Mouse (Mus musculus) intestine, postnatal 0 days (tissue): ENCODE measurements at regions not wholly inside any gene's neighbourhood (a gene's known extent, or its start where the extent isn't known, plus 50 kb on each side); places are given as distances from the start of the nearest gene placed in this dataset.

Source experiments
- ATAC-seq: fragments of 200-750 bp; cut with Nextera tagmentation; 2 replicates; pipeline ENCODE4 v1.8.0; 2017; ENCODE audit warnings: mild to moderate bottlenecking, moderate TSS enrichment, moderate library complexity
- H3K27ac ChIP-seq: fragments of 300-500 bp; sonication (generic); 2 replicates; pipeline ENCODE4 v1.5.1; 2014; ENCODE audit warnings: mild to moderate bottlenecking, low read depth, low read length, moderate library complexity
- H3K27me3 ChIP-seq: fragments of 300-500 bp; sonication (generic); replicated peaks from 2 replicates; pipeline ENCODE4 v1.6.1; 2014; ENCODE audit warnings: low read length, mixed read lengths; ENCODE audit not compliant: control insufficient read depth, insufficient read depth
- H3K36me3 ChIP-seq: fragments of 300-500 bp; sonication (generic); 2 replicates; pipeline ENCODE4 v1.6.1; 2014; ENCODE audit warnings: mild to moderate bottlenecking, moderate library complexity; ENCODE audit not compliant: control insufficient read depth, insufficient read depth
- H3K4me1 ChIP-seq: fragments of 300-500 bp; sonication (generic); replicated peaks from 2 replicates; pipeline ENCODE4 v1.6.1; 2014; ENCODE audit warnings: antibody characterized with exemption, low read length, mixed read lengths; ENCODE audit not compliant: control insufficient read depth, insufficient read depth
- H3K4me2 ChIP-seq: fragments of 300-500 bp; sonication (generic); replicated peaks from 2 replicates; pipeline ENCODE4 v1.6.1; 2014; ENCODE audit warnings: low read depth, mild to moderate bottlenecking, moderate library complexity
- H3K4me3 ChIP-seq: fragments of 300-500 bp; sonication (generic); 2 replicates; pipeline ENCODE4 v1.5.1; 2014; ENCODE audit warnings: low read depth, low read length
- H3K9ac ChIP-seq: fragments of 300-500 bp; sonication (generic); 2 replicates; pipeline ENCODE4 v1.6.1; 2014; ENCODE audit warnings: mild to moderate bottlenecking, low read depth, low read length
- H3K9me3 ChIP-seq: fragments of 300-500 bp; sonication (generic); 2 replicates; pipeline ENCODE4 v1.6.1; 2016; ENCODE audit warnings: mixed run types; ENCODE audit not compliant: control insufficient read depth
- CTCF ChIP-seq: sonication (generic); IDR thresholded peaks from 2 replicates; pipeline ENCODE4 v1.5.1; 2016; ENCODE audit warnings: low read depth, mild to moderate bottlenecking, control low read depth, antibody characterized with exemption, moderate library complexity
- WGBS: fragments of 180-500 bp; shearing (Covaris S2); extraction: QIAGEN DNeasy Blood & Tissue Kit; methylation state at CpG from one replicate; pipeline ENCODE4 v1.1.7; 2014; 5-methylcytosine and 5-hydroxymethylcytosine counted together

- Histone ChIP-seq H3K9ac (no peak overlapping the region), H3K27ac (no peak overlapping the region), H3K4me3 (no peak overlapping the region), H3K36me3 (no peaks in the 10 kb centered on the region), H3K9me3 (no peaks in the 10 kb centered on the region), H3K27me3 (no peaks in the 10 kb centered on the region), H3K4me1 (no peaks in the 10 kb centered on the region), H3K4me2 (no peak overlapping the region)
- 69% methylated on average over 11 of the region's 11 CpGs for WGBS
- no peak for TF ChIP-seq CTCF
- ATAC-seq: no peak
These were observed 105.0 kb upstream of the Rnaseh2b start for GRCm38 (mm10) chr14:62187360-62187759.

- no peak overlapping the region for H3K4me3 ChIP-seq
- no peak for TF ChIP-seq CTCF
- H3K27ac ChIP-seq: no peak overlapping the region
- WGBS: 73% methylated on average over 7 of the region's 7 CpGs
- H3K36me3 ChIP-seq: no peaks in the 10 kb centered on the region
- no peak for ATAC-seq
- no peaks in the 10 kb centered on the region for H3K27me3 ChIP-seq
- no peaks in the 10 kb centered on the region for H3K9me3 ChIP-seq
- no peaks in the 10 kb centered on the region for H3K4me1 ChIP-seq
- no peak overlapping the region for H3K4me2 ChIP-seq
- H3K9ac ChIP-seq: no peak overlapping the region
These were observed 104.1 kb upstream of the Rnaseh2b start for GRCm38 (mm10) chr14:62188147-62188885.

- Histone ChIP-seq H3K4me2 (no peak overlapping the region), H3K9me3 (no peaks in the 10 kb centered on the region), H3K9ac (no peak overlapping the region), H3K36me3 (no peaks in the 10 kb centered on the region), H3K27me3 (no peaks in the 10 kb centered on the region), H3K27ac (no peak overlapping the region), H3K4me3 (no peak overlapping the region), H3K4me1 (0 out of 2 replicates have a peak, but pooled peaks cover 3% of the 10 kb centered on the region)
- no peak for TF ChIP-seq CTCF
- 82% methylated on average over 2 of the region's 2 CpGs for WGBS
- no peak for ATAC-seq
These were observed 100.8 kb upstream of the Rnaseh2b start for GRCm38 (mm10) chr14:62191624-62192023.

GRCm38 (mm10) chr14:62192814-62193213, 99.6 kb upstream of the Rnaseh2b start:
- Histone ChIP-seq H3K27ac (no peak overlapping the region), H3K4me2 (no peak overlapping the region), H3K9ac (no peak overlapping the region), H3K9me3 (no peaks in the 10 kb centered on the region), H3K27me3 (no peaks in the 10 kb centered on the region), H3K4me1 (0 out of 2 replicates have a peak, but pooled peaks cover 3% of the 10 kb centered on the region), H3K36me3 (no peaks in the 10 kb centered on the region), H3K4me3 (no peak overlapping the region)
- TF ChIP-seq CTCF: no peak
- ATAC-seq: no peak
- 60% methylated on average over 8 of the region's 8 CpGs for WGBS

- no peaks in the 10 kb centered on the region for H3K27me3 ChIP-seq
- TF ChIP-seq CTCF: no peak
These were observed 99.0 kb upstream of the Rnaseh2b start for GRCm38 (mm10) chr14:62193371-62193770.

GRCm38 (mm10) chr14:62196776-62197175, 95.6 kb upstream of the Rnaseh2b start:
- no peak for TF ChIP-seq CTCF
- H3K4me2 ChIP-seq: no peak overlapping the region
- no peaks in the 10 kb centered on the region for H3K36me3 ChIP-seq
- H3K9me3 ChIP-seq: no peaks in the 10 kb centered on the region
- WGBS: 70% methylated on average over 4 of the region's 4 CpGs
- no peak overlapping the region for H3K9ac ChIP-seq
- no peak for ATAC-seq
- H3K4me1 ChIP-seq: 0 out of 2 replicates have a peak, but pooled peaks cover 3% of the 10 kb centered on the region
- no peaks in the 10 kb centered on the region for H3K27me3 ChIP-seq
- no peak overlapping the region for H3K27ac ChIP-seq
- H3K4me3 ChIP-seq: no peak overlapping the region

More at GRCm38 (mm10) chr14:62193371-62193770, 99.0 kb upstream of the Rnaseh2b start:
- Histone ChIP-seq H3K27ac (no peak overlapping the region), H3K9me3 (no peaks in the 10 kb centered on the region), H3K36me3 (no peaks in the 10 kb centered on the region), H3K4me1 (0 out of 2 replicates have a peak, but pooled peaks cover 3% of the 10 kb centered on the region), H3K4me3 (no peak overlapping the region), H3K4me2 (no peak overlapping the region), H3K9ac (no peak overlapping the region)
- ATAC-seq: no peak
- WGBS: 40% methylated on average over 4 of the region's 4 CpGs
